Mouse (Mus musculus): Measurements from ENCODE around the gene Grap2. TPM values are rescaled to one million over a fixed set of nuclear protein-coding genes. Genes with fewer than 3 reads are reported as not detected.

The Grap2 gene
- polyA plus RNA-seq, 1 experiment from 2014 or later = 0.86 TPM

GRCm38 (mm10) chr15:80565106-80565665 lies 7.2 kb upstream of the Grap2 start, which contains the start of gene Enthd1:
Enthd1 (minus strand) TSS chr15:80565156.
- Histone ChIP-seq H3K9me3 (ENCODE audit: control insufficient read depth, low read length) (no peaks in the 10 kb centered on the region), H3K36me3 (ENCODE audit: control insufficient read depth, insufficient read depth, low read length) (no peaks in the 10 kb centered on the region), H3K4me2 (ENCODE audit: low read depth, low read length) (no peak within 1 kb of the TSS), H3K4me1 (ENCODE audit: control insufficient read depth, insufficient read depth, low read length) (no peaks in the 10 kb centered on the region), H3K27ac (ENCODE audit: low read length) (no peak within 1 kb of the TSS), H3K4me3 (ENCODE audit: low read length) (no peak within 1 kb of the TSS), H3K9ac (ENCODE audit: low read depth, low read length) (no peak within 1 kb of the TSS), H3K27me3 (replicated peaks; ENCODE audit: control insufficient read depth, insufficient read depth, low read length) (no peaks in the 10 kb centered on the region)
- no peak for ATAC-seq
- 82% methylated on average over 19 of the region's 19 CpGs for WGBS

GRCm38 (mm10) chr15:80566696-80567095 lies 5.7 kb upstream of the Grap2 start:
- H3K4me3 ChIP-seq (ENCODE audit: low read length) = no peak overlapping the region
- H3K4me2 ChIP-seq (ENCODE audit: low read depth, low read length) = no peak overlapping the region
- 91% methylated on average over 6 of the region's 6 CpGs for WGBS
- no peaks in the 10 kb centered on the region; the same call in 1 of the 2 replicates for H3K27me3 ChIP-seq (replicated peaks; ENCODE audit: control insufficient read depth, insufficient read depth, low read length)
- no peak overlapping the region for H3K9ac ChIP-seq (ENCODE audit: low read depth, low read length)
- H3K4me1 ChIP-seq (ENCODE audit: control insufficient read depth, insufficient read depth, low read length) = no peaks in the 10 kb centered on the region
- no peaks in the 10 kb centered on the region for H3K9me3 ChIP-seq (ENCODE audit: control insufficient read depth, low read length)
- no peak for ATAC-seq
- H3K27ac ChIP-seq (ENCODE audit: low read length) = no peak overlapping the region
- H3K36me3 ChIP-seq (ENCODE audit: control insufficient read depth, insufficient read depth, low read length) = no peaks in the 10 kb centered on the region

DNA sequence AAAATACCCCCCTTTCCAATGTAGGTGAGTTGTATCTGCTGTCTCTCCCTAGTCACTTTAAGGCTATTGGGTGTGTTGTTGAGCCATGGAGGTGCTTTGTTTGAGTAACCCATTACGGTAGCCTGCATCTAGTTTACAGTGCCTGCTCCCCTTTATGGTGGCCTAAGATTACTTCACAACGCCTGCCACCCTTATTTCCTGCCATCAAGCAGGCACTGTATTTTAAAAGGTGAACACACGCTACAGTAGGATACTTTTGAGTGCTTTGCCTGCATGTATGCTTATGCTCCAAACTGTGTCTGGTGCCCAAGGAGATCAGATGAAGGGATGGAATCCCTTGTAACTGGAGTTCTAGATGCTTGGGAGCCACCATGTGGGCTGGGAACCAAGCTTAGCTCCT lies 5.3 kb upstream of the Grap2 start:
- H3K9ac ChIP-seq (ENCODE audit: low read depth, low read length) = no peak overlapping the region
- H3K4me3 ChIP-seq (ENCODE audit: low read length) = no peak overlapping the region
- ATAC-seq = no peak
- no peaks in the 10 kb centered on the region for H3K4me1 ChIP-seq (ENCODE audit: control insufficient read depth, insufficient read depth, low read length)
- no peaks in the 10 kb centered on the region for H3K36me3 ChIP-seq (ENCODE audit: control insufficient read depth, insufficient read depth, low read length)
- WGBS = 72% methylated on average over 3 of the region's 3 CpGs
- H3K27me3 ChIP-seq (replicated peaks; ENCODE audit: control insufficient read depth, insufficient read depth, low read length) = no peaks in the 10 kb centered on the region; the same call in 1 of the 2 replicates
- no peaks in the 10 kb centered on the region for H3K9me3 ChIP-seq (ENCODE audit: control insufficient read depth, low read length)
- no peak overlapping the region for H3K4me2 ChIP-seq (ENCODE audit: low read depth, low read length)
- no peak overlapping the region for H3K27ac ChIP-seq (ENCODE audit: low read length)

DNA sequence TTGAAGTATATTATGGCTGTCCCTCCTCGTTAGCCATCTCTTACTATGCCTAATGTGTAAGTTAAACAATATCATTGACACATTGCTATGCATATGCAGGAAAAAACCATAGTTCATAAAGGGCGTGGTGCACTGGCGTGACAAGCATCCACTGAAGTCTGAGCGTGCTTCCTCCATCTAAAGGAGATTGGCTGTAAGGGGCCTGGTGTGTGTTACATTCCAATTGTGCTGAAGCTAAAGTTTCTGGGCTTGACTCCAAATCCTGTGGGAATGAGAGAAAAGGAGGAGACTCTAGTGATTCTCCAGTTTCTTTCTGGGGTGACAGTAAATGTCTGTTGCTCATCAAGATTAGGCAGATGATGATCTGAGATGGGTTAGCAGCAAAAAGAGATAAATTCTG lies 4.7 kb upstream of the Grap2 start:
- no peak overlapping the region for H3K4me3 ChIP-seq (ENCODE audit: low read length)
- no peak for ATAC-seq
- WGBS = 54% methylated on average over 4 of the region's 4 CpGs
- H3K9me3 ChIP-seq (ENCODE audit: control insufficient read depth, low read length) = no peaks in the 10 kb centered on the region
- no peaks in the 10 kb centered on the region for H3K36me3 ChIP-seq (ENCODE audit: control insufficient read depth, insufficient read depth, low read length)
- no peak overlapping the region for H3K27ac ChIP-seq (ENCODE audit: low read length)
- no peak overlapping the region for H3K4me2 ChIP-seq (ENCODE audit: low read depth, low read length)
- no peaks in the 10 kb centered on the region for H3K4me1 ChIP-seq (ENCODE audit: control insufficient read depth, insufficient read depth, low read length)
- H3K9ac ChIP-seq (ENCODE audit: low read depth, low read length) = no peak overlapping the region
- no peaks in the 10 kb centered on the region; the same call in 1 of the 2 replicates for H3K27me3 ChIP-seq (replicated peaks; ENCODE audit: control insufficient read depth, insufficient read depth, low read length)

DNA sequence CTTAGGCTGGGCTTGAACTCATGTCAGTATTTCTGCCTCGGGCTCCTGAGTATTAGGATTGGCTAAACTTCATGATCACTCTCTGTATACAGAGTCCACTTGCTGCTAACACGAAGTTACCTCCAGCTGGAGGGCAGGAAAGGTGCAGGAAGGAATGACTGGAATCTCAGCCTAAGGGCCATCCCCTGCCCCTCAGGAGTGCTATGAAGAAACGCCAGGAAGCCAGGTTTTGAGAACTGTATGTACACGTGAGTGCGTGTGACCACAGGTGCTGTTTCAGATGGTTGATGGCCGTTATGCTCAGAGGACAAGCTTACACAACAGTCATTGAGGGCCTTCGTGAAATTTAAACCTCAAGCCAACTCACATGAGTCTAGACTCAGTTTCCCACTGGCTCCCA lies 3.2 kb upstream of the Grap2 start:
- H3K27ac ChIP-seq (ENCODE audit: low read length) = no peak overlapping the region
- 72% methylated on average over 7 of the region's 7 CpGs for WGBS

GRCm38 (mm10) chr15:80570226-80570625 lies 2.2 kb upstream of the Grap2 start:
- no peaks in the 10 kb centered on the region; the same call in 1 of the 2 replicates for H3K27me3 ChIP-seq (replicated peaks; ENCODE audit: control insufficient read depth, insufficient read depth, low read length)
- H3K27ac ChIP-seq (ENCODE audit: low read length) = no peak overlapping the region
- no peaks in the 10 kb centered on the region for H3K36me3 ChIP-seq (ENCODE audit: control insufficient read depth, insufficient read depth, low read length)
- H3K4me2 ChIP-seq (ENCODE audit: low read depth, low read length) = no peak overlapping the region
- H3K9me3 ChIP-seq (ENCODE audit: control insufficient read depth, low read length) = no peaks in the 10 kb centered on the region
- WGBS = 89% methylated on average over 1 of the region's 1 CpGs
- no peak overlapping the region for H3K4me3 ChIP-seq (ENCODE audit: low read length)
- no peak for ATAC-seq
- no peaks in the 10 kb centered on the region for H3K4me1 ChIP-seq (ENCODE audit: control insufficient read depth, insufficient read depth, low read length)
- no peak overlapping the region for H3K9ac ChIP-seq (ENCODE audit: low read depth, low read length)

More for the DNA sequence above, 3.2 kb upstream of the Grap2 start:
- H3K4me3 ChIP-seq (ENCODE audit: low read length) = no peak overlapping the region
- ATAC-seq = no peak
- no peaks in the 10 kb centered on the region for H3K4me1 ChIP-seq (ENCODE audit: control insufficient read depth, insufficient read depth, low read length)
- H3K27me3 ChIP-seq (replicated peaks; ENCODE audit: control insufficient read depth, insufficient read depth, low read length) = no peaks in the 10 kb centered on the region; the same call in 1 of the 2 replicates
- H3K4me2 ChIP-seq (ENCODE audit: low read depth, low read length) = no peak overlapping the region
- H3K36me3 ChIP-seq (ENCODE audit: control insufficient read depth, insufficient read depth, low read length) = no peaks in the 10 kb centered on the region
- H3K9ac ChIP-seq (ENCODE audit: low read depth, low read length) = no peak overlapping the region
- H3K9me3 ChIP-seq (ENCODE audit: control insufficient read depth, low read length) = no peaks in the 10 kb centered on the region

DNA sequence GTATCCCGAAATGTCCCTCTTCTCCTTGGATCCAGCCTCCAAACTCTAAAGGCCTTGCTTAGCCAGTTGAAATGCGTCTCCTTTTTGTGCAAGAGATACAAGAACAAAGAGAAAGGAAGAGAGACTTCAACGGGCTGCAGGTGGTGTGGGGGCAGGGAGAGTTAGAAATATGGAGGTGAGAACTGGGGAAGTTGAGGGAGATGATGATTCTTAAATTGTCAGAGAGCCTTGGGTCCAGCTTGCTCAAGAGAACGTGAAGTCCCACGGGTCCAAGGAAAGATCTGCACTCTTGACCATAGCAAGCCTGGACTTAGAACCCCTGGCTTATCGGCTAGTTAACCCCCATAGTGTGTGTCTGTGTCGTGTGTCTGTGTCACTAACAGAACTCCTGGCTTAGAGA lies 783 bp upstream of the Grap2 start:
- H3K9ac ChIP-seq (ENCODE audit: low read depth, low read length) = no peak overlapping the region
- H3K27me3 ChIP-seq (replicated peaks; ENCODE audit: control insufficient read depth, insufficient read depth, low read length) = peaks cover under 1% of the 10 kb centered on the region; the same call in 1 of the 2 replicates
- H3K4me1 ChIP-seq (ENCODE audit: control insufficient read depth, insufficient read depth, low read length) = no peaks in the 10 kb centered on the region
- no peak overlapping the region for H3K27ac ChIP-seq (ENCODE audit: low read length)
- no peak for ATAC-seq
- H3K4me3 ChIP-seq (ENCODE audit: low read length) = no peak overlapping the region
- no peak overlapping the region for H3K4me2 ChIP-seq (ENCODE audit: low read depth, low read length)
- H3K36me3 ChIP-seq (ENCODE audit: control insufficient read depth, insufficient read depth, low read length) = no peaks in the 10 kb centered on the region
- no peaks in the 10 kb centered on the region for H3K9me3 ChIP-seq (ENCODE audit: control insufficient read depth, low read length)
- WGBS = 67% methylated on average over 7 of the region's 7 CpGs

DNA sequence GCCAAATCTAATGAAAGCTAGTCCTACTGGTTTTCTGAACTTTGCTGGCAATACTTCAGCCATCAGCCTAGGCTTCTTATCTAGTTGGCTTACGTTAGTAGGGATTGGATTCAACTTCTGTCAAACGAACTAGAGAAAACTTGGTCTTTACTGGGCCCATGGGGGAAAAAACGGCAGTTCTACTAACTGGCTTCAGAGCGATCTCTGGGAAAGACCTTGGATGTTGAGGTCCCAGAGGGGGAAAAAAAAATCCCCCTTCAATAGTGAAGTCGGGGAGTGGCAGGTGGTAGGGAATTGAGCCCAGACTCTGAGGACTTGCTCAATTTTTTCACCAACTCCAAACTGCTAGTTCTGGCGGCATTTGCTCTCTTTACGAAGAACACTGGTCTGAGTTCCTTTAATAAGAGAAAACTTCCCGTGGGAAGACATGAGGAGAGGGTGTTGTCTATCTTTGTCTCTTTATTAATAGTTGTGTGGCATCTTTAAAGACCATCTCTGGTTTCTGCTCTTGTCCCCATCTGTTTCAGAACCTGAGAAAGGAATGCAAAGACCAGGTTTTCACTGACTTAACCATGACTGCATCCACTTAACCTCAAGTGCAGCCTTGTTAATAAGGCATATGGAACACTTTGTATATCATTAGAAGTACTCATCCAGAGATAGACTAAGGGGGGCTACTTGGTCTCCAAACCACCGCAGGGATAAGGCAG lies 572 bp downstream of the Grap2 start:
- H3K36me3 ChIP-seq (ENCODE audit: control insufficient read depth, insufficient read depth, low read length) = no peaks in the 10 kb centered on the region
- H3K9me3 ChIP-seq (ENCODE audit: control insufficient read depth, low read length) = no peaks in the 10 kb centered on the region
- no peak overlapping the region for H3K27ac ChIP-seq (ENCODE audit: low read length)
- ATAC-seq = no peak
- H3K4me1 ChIP-seq (ENCODE audit: control insufficient read depth, insufficient read depth, low read length) = no peaks in the 10 kb centered on the region
- H3K27me3 ChIP-seq (replicated peaks; ENCODE audit: control insufficient read depth, insufficient read depth, low read length) = peaks cover 7% of the 10 kb centered on the region
- H3K9ac ChIP-seq (ENCODE audit: low read depth, low read length) = no peak overlapping the region
- H3K4me2 ChIP-seq (ENCODE audit: low read depth, low read length) = no peak overlapping the region
- no peak overlapping the region for H3K4me3 ChIP-seq (ENCODE audit: low read length)
- WGBS = 70% methylated on average over 9 of the region's 9 CpGs

DNA sequence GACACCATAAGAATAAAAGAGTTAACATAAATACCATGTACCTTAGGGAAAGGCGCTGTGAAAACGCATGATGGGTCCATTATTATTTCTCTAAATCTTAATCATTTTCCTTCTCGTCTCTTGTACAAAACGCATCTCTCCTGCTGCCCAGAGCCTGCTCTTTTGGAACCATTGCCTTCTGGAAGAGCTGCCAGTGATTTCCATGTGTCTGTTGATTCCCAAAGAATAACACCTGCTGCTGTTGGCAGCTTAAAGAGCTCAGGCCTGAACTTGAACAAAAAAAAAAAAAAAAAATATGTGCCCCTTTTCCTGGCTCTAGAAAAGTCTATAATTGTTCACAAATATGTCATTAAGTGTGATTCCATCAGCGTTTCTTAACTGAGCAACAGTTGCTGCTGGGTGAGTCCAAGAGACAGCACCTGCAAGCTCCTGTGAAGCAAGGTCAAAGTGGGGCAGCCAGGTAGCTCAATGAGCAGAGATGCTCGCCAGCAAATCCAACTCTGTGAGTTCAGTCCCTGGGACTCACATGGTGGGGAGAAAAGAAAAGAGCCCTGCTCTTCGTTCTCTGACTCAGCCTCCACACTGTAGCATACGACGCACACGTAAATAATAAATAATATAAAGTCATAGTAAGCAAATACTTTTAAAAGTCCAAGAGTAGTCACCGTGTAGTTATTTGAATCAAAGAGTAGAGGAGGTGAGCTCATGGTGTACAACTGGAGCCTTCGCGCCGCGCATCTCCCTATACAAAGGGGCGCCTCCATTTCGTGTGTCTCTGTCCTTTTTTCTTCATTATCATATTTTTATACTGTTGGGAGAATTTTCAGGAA lies 2.0 kb downstream of the Grap2 start:
- H3K4me1 ChIP-seq (ENCODE audit: control insufficient read depth, insufficient read depth, low read length) = no peaks in the 10 kb centered on the region
- 92% methylated on average over 17 of the region's 17 CpGs for WGBS
- H3K4me2 ChIP-seq (ENCODE audit: low read depth, low read length) = no peak overlapping the region
- no peak for ATAC-seq
- H3K27ac ChIP-seq (ENCODE audit: low read length) = no peak overlapping the region
- no peaks in the 10 kb centered on the region for H3K9me3 ChIP-seq (ENCODE audit: control insufficient read depth, low read length)
- no peaks in the 10 kb centered on the region for H3K36me3 ChIP-seq (ENCODE audit: control insufficient read depth, insufficient read depth, low read length)
- no peak overlapping the region for H3K9ac ChIP-seq (ENCODE audit: low read depth, low read length)
- H3K27me3 ChIP-seq (replicated peaks; ENCODE audit: control insufficient read depth, insufficient read depth, low read length) = peaks cover 10% of the 10 kb centered on the region
- H3K4me3 ChIP-seq (ENCODE audit: low read length) = no peak overlapping the region

Measured in intestine, embryonic 16.5 days (tissue).